Mouse (Mus musculus) kidney, embryonic 14.5 days (tissue): ENCODE measurements at regions not wholly inside any gene's neighbourhood (a gene's known extent, or its start where the extent isn't known, plus 50 kb on each side); places are given as distances from the start of the nearest gene placed in this dataset.

Experiments used
- ATAC-seq: fragments of 200-750 bp; cut with Nextera tagmentation; 2 replicates; pipeline ENCODE4 v1.8.0; 2017; ENCODE audit warnings: moderate number of reproducible peaks, mild to moderate bottlenecking, moderate TSS enrichment, moderate library complexity; ENCODE audit not compliant: low FRiP score, low TSS enrichment
- H3K27ac ChIP-seq: fragments of 300-500 bp; sonication (generic); 2 replicates; pipeline ENCODE4 v1.5.1; 2014; ENCODE audit warnings: low read depth, mild to moderate bottlenecking, low read length, moderate library complexity, mixed read lengths
- H3K27me3 ChIP-seq: fragments of 300-500 bp; sonication (generic); 2 replicates; pipeline ENCODE4 v1.6.1; 2014; ENCODE audit warnings: mild to moderate bottlenecking, low read length; ENCODE audit not compliant: control insufficient read depth, insufficient read depth
- H3K36me3 ChIP-seq: fragments of 300-500 bp; sonication (generic); 2 replicates; pipeline ENCODE4 v1.6.1; 2014; ENCODE audit warnings: low read length, mixed read lengths; ENCODE audit not compliant: control insufficient read depth, insufficient read depth
- H3K4me1 ChIP-seq: fragments of 300-500 bp; sonication (generic); 2 replicates; pipeline ENCODE4 v1.6.1; 2014; ENCODE audit warnings: low read length, mixed read lengths; ENCODE audit not compliant: control insufficient read depth, insufficient read depth
- H3K4me2 ChIP-seq: fragments of 300-500 bp; sonication (generic); replicated peaks from 2 replicates; pipeline ENCODE4 v1.6.1; 2014; ENCODE audit warnings: low read depth, mild to moderate bottlenecking, low read length
- H3K4me3 ChIP-seq: fragments of 300-500 bp; sonication (generic); 2 replicates; pipeline ENCODE4 v1.5.1; 2014; ENCODE audit warnings: mild to moderate bottlenecking, low read length
- H3K9ac ChIP-seq: fragments of 300-500 bp; sonication (generic); 2 replicates; pipeline ENCODE4 v1.6.1; 2014; ENCODE audit warnings: low read depth, mild to moderate bottlenecking, low read length, moderate library complexity
- H3K9me3 ChIP-seq: fragments of 300-500 bp; sonication (generic); 2 replicates; pipeline ENCODE4 v1.6.1; 2016; ENCODE audit warnings: low read length; ENCODE audit not compliant: control insufficient read depth
- whole genome bisulfite sequencing: fragments of 180-500 bp; shearing (Covaris S2); extraction: QIAGEN DNeasy Blood & Tissue Kit; methylation state at CpG from one replicate; pipeline ENCODE4 v1.1.7; 2014; 5-methylcytosine and 5-hydroxymethylcytosine counted together

- H3K36me3 ChIP-seq, result no peaks in the 10 kb centered on the region
- no peak overlapping the region for H3K4me3 ChIP-seq
- H3K9me3 ChIP-seq, result no peaks in the 10 kb centered on the region
- no peaks in the 10 kb centered on the region for H3K27me3 ChIP-seq
- H3K4me2 ChIP-seq, result no peak overlapping the region
- no peak overlapping the region for H3K27ac ChIP-seq
- no peak for ATAC-seq
- H3K9ac ChIP-seq, result no peak overlapping the region
- 88% methylated on average over 2 of the region's 2 CpGs for WGBS
- H3K4me1 ChIP-seq, result no peaks in the 10 kb centered on the region
Observed at GRCm38 (mm10) chr1:77221900-77222299, 293.0 kb downstream of the Epha4 start.

DNA sequence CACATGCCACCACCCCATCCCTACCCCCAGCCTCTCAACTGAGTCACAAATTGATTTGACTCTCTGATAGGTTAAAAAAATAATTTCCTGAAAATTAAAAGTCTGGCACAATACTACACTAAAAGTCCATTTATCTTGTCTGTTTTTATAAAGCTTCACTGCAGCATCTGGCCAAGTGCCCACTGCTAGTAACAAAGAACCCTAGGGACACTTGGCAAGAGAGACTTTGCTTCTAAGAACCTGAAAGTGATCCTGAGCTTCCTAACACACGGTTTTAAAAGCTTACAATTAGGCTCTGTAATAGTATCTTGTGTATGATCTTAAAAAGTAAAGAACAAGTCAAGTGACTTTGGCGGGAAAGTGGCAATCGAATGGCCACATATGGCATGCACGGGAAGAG lies 288.3 kb downstream of the Epha4 start:
- Histone ChIP-seq H3K36me3 (no peaks in the 10 kb centered on the region), H3K4me1 (no peaks in the 10 kb centered on the region), H3K9ac (no peak overlapping the region), H3K4me2 (no peak overlapping the region), H3K27ac (no peak overlapping the region), H3K27me3 (no peaks in the 10 kb centered on the region), H3K9me3 (no peaks in the 10 kb centered on the region), H3K4me3 (no peak overlapping the region)
- ATAC-seq, result no peak
- 55% methylated on average over 4 of the region's 4 CpGs for WGBS

DNA sequence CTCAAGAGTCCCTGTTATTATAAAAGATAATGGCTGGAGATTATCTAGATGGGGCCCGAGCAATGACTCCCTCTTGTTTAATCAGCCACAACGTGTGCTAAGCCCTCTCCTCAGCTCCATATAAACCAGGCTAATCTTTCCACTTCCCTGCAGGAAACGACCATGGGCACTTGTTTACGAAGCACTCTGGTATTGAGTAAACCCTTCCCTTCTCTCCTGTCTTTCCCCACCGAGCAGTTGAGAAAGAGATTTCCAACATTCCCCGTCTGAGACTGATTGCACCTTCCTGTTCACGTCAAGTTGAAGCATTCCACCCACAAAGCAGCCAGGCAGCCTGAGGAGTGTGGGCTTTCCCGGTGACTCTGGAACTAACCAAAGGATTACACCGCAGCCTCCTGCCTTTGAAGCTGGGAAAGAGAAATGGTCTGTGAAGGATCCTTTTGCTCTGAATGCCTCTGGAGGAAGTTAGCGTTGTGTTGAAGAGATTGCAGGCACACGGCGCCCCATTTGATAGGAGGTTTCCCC lies 287.8 kb downstream of the Epha4 start:
- H3K9ac ChIP-seq, result no peak overlapping the region
- no peaks in the 10 kb centered on the region for H3K4me1 ChIP-seq
- WGBS, result 4% methylated on average over 12 of the region's 12 CpGs
- H3K9me3 ChIP-seq, result no peaks in the 10 kb centered on the region
- no peak overlapping the region for H3K27ac ChIP-seq
- ATAC-seq, result no peak
- no peaks in the 10 kb centered on the region for H3K27me3 ChIP-seq
- no peak overlapping the region for H3K4me3 ChIP-seq
- H3K4me2 ChIP-seq, result no peak overlapping the region; the same call in 1 of the 2 replicates
- no peaks in the 10 kb centered on the region for H3K36me3 ChIP-seq

GRCm38 (mm10) chr1:77227800-77228199 lies 287.1 kb downstream of the Epha4 start:
- Histone ChIP-seq H3K9ac (no peak overlapping the region), H3K4me1 (no peaks in the 10 kb centered on the region), H3K27ac (no peak overlapping the region), H3K36me3 (no peaks in the 10 kb centered on the region), H3K9me3 (no peaks in the 10 kb centered on the region), H3K4me3 (no peak overlapping the region), H3K4me2 (no peak overlapping the region), H3K27me3 (no peaks in the 10 kb centered on the region)
- ATAC-seq, result no peak
- 57% methylated on average over 6 of the region's 6 CpGs for WGBS

- Histone ChIP-seq H3K36me3 (no peaks in the 10 kb centered on the region), H3K27ac (no peak overlapping the region), H3K27me3 (no peaks in the 10 kb centered on the region), H3K9ac (no peak overlapping the region), H3K4me2 (no peak overlapping the region), H3K9me3 (no peaks in the 10 kb centered on the region), H3K4me1 (no peaks in the 10 kb centered on the region), H3K4me3 (no peak overlapping the region)
- ATAC-seq, result no peak
- 87% methylated on average over 4 of the region's 4 CpGs for WGBS
Observed at GRCm38 (mm10) chr1:77229561-77229960, 285.3 kb downstream of the Epha4 start.

DNA sequence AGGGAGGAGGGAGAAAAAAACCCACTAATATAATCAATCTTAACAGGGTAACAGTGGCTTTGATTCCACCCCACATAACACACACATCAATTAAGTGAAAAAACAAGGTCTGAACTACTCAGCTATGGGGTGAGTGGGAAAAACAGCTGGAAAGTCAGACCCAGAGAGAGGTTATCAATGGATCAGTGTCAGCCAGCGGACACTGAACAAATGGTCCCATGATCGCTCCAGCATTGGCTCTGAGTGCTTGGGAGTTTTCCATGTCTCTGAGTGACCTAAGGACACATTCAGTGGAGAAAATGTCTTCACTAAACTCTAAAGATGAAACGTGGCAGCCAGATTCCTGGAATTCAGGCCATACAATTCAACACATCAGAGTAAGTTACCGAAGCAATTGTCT lies 281.9 kb downstream of the Epha4 start:
- Histone ChIP-seq H3K9ac (no peak overlapping the region), H3K27me3 (no peaks in the 10 kb centered on the region), H3K9me3 (no peaks in the 10 kb centered on the region), H3K4me2 (no peak overlapping the region), H3K4me1 (no peaks in the 10 kb centered on the region), H3K36me3 (no peaks in the 10 kb centered on the region), H3K27ac (no peak overlapping the region), H3K4me3 (no peak overlapping the region)
- ATAC-seq, result no peak
- 43% methylated on average over 4 of the region's 4 CpGs for WGBS

DNA sequence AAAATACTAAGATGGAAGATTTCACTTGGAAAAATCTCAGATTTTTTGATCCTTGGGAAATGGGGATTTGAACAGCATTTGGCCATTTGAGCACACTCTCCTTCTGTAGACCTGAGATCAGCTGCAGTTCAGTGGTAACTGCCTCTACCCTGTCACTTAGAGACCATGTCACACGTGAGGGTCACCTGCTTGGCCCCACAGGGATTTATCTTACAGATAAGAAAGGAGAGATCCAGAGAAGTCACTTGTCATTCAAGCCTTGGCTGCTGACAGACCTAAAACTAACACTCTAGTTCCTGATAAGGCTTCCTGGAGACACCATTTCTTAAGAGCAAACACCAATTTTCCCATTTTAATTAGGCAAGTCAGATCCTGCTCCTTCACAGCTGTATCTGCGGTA lies 270.2 kb downstream of the Epha4 start:
- no peak overlapping the region for H3K9ac ChIP-seq
- no peaks in the 10 kb centered on the region for H3K36me3 ChIP-seq
- H3K4me3 ChIP-seq, result no peak overlapping the region
- no peak overlapping the region for H3K4me2 ChIP-seq
- no peak overlapping the region for H3K27ac ChIP-seq
- no peaks in the 10 kb centered on the region for H3K4me1 ChIP-seq
- no peak for ATAC-seq
- 41% methylated on average over 2 of the region's 2 CpGs for WGBS
- no peaks in the 10 kb centered on the region for H3K27me3 ChIP-seq
- no peaks in the 10 kb centered on the region for H3K9me3 ChIP-seq

DNA sequence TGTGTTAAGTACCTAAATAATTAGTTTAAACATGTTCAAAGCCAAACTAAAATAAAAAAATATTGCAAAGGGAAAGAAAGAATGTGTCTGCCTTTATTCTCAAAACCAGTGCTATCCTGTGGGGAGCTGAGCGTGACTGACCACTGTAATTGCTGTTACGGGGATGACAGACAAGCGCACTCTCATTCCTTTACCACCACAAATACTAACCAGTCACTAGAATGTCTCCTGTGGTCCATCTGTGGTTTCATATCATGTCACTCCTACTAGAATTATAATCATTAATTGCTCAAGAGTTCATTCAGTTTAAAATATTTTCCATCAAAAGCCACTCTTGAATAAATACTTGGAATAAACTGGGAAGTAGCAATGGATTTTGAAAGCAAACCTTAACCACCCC lies 268.8 kb downstream of the Epha4 start:
- 89% methylated on average over 3 of the region's 3 CpGs for WGBS

GRCm38 (mm10) chr1:77254276-77254675 lies 260.6 kb downstream of the Epha4 start:
- H3K9me3 ChIP-seq, result no peaks in the 10 kb centered on the region
- H3K4me3 ChIP-seq, result no peak overlapping the region
- no peaks in the 10 kb centered on the region for H3K36me3 ChIP-seq
- WGBS, result 58% methylated on average over 6 of the region's 6 CpGs
- H3K9ac ChIP-seq, result no peak overlapping the region
- H3K4me1 ChIP-seq, result no peaks in the 10 kb centered on the region
- no peak overlapping the region for H3K27ac ChIP-seq
- no peaks in the 10 kb centered on the region for H3K27me3 ChIP-seq
- no peak for ATAC-seq
- no peak overlapping the region for H3K4me2 ChIP-seq

More for the DNA sequence above, 268.8 kb downstream of the Epha4 start:
- Histone ChIP-seq H3K4me1 (no peaks in the 10 kb centered on the region), H3K4me3 (no peak overlapping the region), H3K36me3 (no peaks in the 10 kb centered on the region), H3K27ac (no peak overlapping the region), H3K9ac (no peak overlapping the region), H3K4me2 (no peak overlapping the region), H3K9me3 (no peaks in the 10 kb centered on the region), H3K27me3 (no peaks in the 10 kb centered on the region)
- no peak for ATAC-seq
